Mouse (Mus musculus) limb, embryonic 12.5 days (tissue): ENCODE results near the gene Zfp618. TPM values are rescaled to one million over a fixed set of nuclear protein-coding genes. Genes with fewer than 3 reads are reported as not detected.

Experiments
- ATAC-seq: fragments of 200-750 bp; cut with Nextera tagmentation; 2 replicates; pipeline ENCODE4 v1.8.0; 2017; ENCODE audit warnings: low read depth, moderate TSS enrichment; ENCODE audit not compliant: insufficient number of reproducible peaks, insufficient read depth, low FRiP score, low TSS enrichment
- H3K27ac ChIP-seq: fragments of 300-500 bp; sonication (generic); 2 replicates; pipeline ENCODE4 v1.5.1; 2016; ENCODE audit warnings: mild to moderate bottlenecking, moderate library complexity
- H3K27me3 ChIP-seq: fragments of 300-500 bp; sonication (generic); 2 replicates; pipeline ENCODE4 v1.6.1; 2016; ENCODE audit warnings: mild to moderate bottlenecking, moderate library complexity
- H3K36me3 ChIP-seq: fragments of 300-500 bp; sonication (generic); 2 replicates; pipeline ENCODE4 v1.6.1; 2016; ENCODE audit warnings: mild to moderate bottlenecking, moderate library complexity
- H3K4me1 ChIP-seq: fragments of 300-500 bp; sonication (generic); replicated peaks from 2 replicates; pipeline ENCODE4 v1.6.1; 2016
- H3K4me2 ChIP-seq: fragments of 300-500 bp; sonication (generic); 2 replicates; pipeline ENCODE4 v1.6.1; 2016; ENCODE audit warnings: mild to moderate bottlenecking, moderate library complexity
- H3K4me3 ChIP-seq: fragments of 300-500 bp; sonication (generic); replicated peaks from 2 replicates; pipeline ENCODE4 v1.5.1; 2016; ENCODE audit warnings: mild to moderate bottlenecking
- H3K9ac ChIP-seq: fragments of 300-500 bp; sonication (generic); replicated peaks from 2 replicates; pipeline ENCODE4 v1.6.1; 2016; ENCODE audit warnings: mild to moderate bottlenecking, moderate library complexity
- H3K9me3 ChIP-seq: fragments of 300-500 bp; sonication (generic); 2 replicates; pipeline ENCODE4 v1.6.1; 2016; ENCODE audit warnings: mild to moderate bottlenecking, moderate library complexity
- WGBS: fragments of 180-500 bp; shearing (Covaris S2); methylation state at CpG from one replicate; pipeline ENCODE4 v1.1.7; 2016; 5-methylcytosine and 5-hydroxymethylcytosine counted together
- polyA plus RNA-seq: library from polyadenylated mRNA; unstranded; fragments of >200 nt; fragmentation: Nextera tagmentation; extraction: Ambion mirVana; gene quantifications from 2 replicates; pipeline ENCODE4 v1.2.1, GENCODE M21; 2016

Gene Zfp618
- polyA plus RNA-seq, 1 experiment from 2014 or later = 46.1 TPM

DNA sequence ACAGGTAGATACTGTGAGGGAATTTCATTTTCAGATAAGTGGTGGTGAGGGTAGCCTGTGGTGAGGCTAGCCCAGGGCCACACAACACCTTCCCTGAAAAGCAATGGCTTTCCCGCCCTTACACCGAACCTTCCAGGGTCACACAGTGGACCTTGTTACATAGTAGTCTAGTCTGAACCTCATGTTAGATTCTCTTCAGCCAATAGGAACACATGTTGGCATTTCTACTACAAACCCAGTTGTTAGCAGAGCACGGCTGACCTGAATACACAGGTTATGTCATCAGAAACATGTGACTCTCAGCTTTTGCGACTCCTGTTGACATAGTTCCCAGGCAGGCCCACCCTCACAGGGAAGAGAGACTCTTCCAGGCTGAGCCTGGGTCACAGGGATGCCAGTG lies 33.9 kb downstream of the Zfp618 start:
- 79% methylated on average over 4 of the region's 4 CpGs for WGBS
- 0 out of 2 replicates have a peak overlapping the region, but pooled peaks have one; percentile 12 for H3K9ac ChIP-seq
- H3K4me3 ChIP-seq = no peak overlapping the region
- ATAC-seq = no peak
- H3K4me2 ChIP-seq = no peak overlapping the region
- H3K4me1 ChIP-seq = peaks cover 51% of the 10 kb centered on the region
- 0 out of 2 replicates have a peak, but pooled peaks cover 6% of the 10 kb centered on the region for H3K9me3 ChIP-seq
- no peaks in the 10 kb centered on the region for H3K27me3 ChIP-seq
- H3K27ac ChIP-seq = peak overlapping the region; percentile 84
- H3K36me3 ChIP-seq = peaks cover 23% of the 10 kb centered on the region

GRCm38 (mm10) chr4:62999916-63000315 lies 34.5 kb downstream of the Zfp618 start:
- H3K9me3 ChIP-seq = 0 out of 2 replicates have a peak, but pooled peaks cover 4% of the 10 kb centered on the region
- no peak overlapping the region for H3K4me3 ChIP-seq
- 74% methylated on average over 7 of the region's 7 CpGs for WGBS
- no peaks in the 10 kb centered on the region for H3K27me3 ChIP-seq
- no peak overlapping the region for H3K4me2 ChIP-seq
- no peak overlapping the region for H3K27ac ChIP-seq
- no peak for ATAC-seq
- peaks cover 24% of the 10 kb centered on the region for H3K36me3 ChIP-seq
- no peak overlapping the region for H3K9ac ChIP-seq
- peaks cover 54% of the 10 kb centered on the region for H3K4me1 ChIP-seq

DNA sequence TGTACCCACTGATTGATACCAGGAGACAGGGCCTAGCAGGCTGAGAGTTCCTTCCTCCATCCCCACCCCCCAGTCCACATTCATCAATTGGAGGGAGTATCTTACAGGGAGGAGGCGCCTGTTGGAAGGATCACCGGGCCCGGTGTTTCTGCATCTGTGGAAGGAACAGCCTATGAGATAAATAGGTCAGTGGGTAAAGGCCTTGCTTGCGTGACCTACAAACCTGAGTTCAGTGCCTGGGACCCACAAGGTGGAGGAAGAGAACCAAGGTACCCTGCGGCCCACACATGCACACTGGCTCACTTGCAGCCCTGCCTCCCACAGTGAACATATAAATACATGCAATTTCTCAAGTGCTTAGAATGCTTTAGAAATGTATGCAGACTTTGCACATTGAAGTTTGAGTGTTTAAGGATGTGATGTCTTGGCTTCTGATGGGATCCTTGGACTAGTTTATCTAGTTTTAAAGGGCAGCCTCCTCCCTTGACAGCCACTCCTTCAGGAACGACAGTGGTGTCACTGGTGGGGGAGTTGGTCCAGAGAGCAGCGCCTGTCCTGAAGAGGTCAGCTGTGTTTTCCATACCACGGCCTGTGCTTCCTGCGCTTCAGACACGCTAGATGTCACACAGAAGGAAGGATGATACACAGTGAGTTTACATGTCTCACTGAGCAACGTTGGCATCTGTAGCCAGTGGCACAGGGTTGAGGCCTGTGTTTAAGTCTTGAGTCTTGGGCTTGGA lies 35.1 kb downstream of the Zfp618 start:
- H3K27ac ChIP-seq = no peak overlapping the region
- H3K4me3 ChIP-seq = no peak overlapping the region
- WGBS = 82% methylated on average over 11 of the region's 11 CpGs
- H3K36me3 ChIP-seq = peaks cover 22% of the 10 kb centered on the region
- peaks cover 56% of the 10 kb centered on the region for H3K4me1 ChIP-seq
- no peak for ATAC-seq
- H3K4me2 ChIP-seq = no peak overlapping the region
- no peaks in the 10 kb centered on the region for H3K27me3 ChIP-seq
- no peak overlapping the region for H3K9ac ChIP-seq
- no peaks in the 10 kb centered on the region for H3K9me3 ChIP-seq

DNA sequence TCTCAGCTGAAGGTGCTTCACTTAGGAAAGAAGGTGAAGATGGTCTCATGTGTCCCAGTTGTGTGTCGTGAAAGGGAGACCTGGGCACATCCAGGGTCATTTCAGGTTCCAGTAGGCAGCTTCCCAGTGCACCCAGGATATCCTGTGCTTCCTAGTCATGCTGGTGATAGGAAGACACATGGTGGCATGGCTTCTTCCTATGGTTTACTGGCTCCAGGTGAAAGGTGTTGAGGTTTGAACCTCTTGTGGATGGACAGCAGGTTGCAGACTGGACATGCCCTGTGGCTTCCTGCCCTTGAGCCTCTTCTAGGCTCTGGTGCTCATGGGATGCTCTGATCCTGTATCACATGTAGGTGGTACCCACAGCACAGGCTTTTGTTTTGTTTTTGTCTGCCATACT lies 37.0 kb downstream of the Zfp618 start:
- Histone ChIP-seq H3K27me3 (no peaks in the 10 kb centered on the region), H3K4me2 (no peak overlapping the region), H3K9ac (no peak overlapping the region), H3K4me3 (no peak overlapping the region), H3K36me3 (peaks cover 15% of the 10 kb centered on the region), H3K27ac (no peak overlapping the region), H3K9me3 (no peaks in the 10 kb centered on the region), H3K4me1 (peaks cover 61% of the 10 kb centered on the region)
- WGBS = 100% methylated on average over 1 of the region's 1 CpGs
- ATAC-seq = no peak

DNA sequence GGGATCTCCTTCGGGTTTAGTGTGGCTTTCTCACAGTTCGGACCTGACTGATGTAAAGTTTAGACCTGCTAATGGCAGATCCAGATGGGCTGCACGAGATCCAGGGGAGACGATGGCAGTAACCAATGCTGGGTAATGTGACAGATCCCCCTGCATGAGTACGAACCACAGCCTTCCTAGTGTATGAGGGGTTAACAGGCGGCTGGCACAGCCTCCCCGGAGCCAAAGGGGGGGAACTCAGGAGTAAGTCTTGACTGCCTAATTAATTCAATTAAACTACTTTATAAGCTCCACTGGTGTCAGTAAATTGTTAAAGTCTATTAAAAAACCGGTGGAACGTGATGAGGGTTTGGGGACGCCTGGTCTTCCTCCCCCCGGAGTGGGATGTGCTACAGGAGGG lies 39.1 kb downstream of the Zfp618 start:
- peaks cover 10% of the 10 kb centered on the region; the same call in 1 of the 2 replicates for H3K36me3 ChIP-seq
- H3K9ac ChIP-seq = no peak overlapping the region
- no peak for ATAC-seq
- H3K27me3 ChIP-seq = no peaks in the 10 kb centered on the region
- H3K4me2 ChIP-seq = no peak overlapping the region
- no peak overlapping the region for H3K4me3 ChIP-seq
- peaks cover 39% of the 10 kb centered on the region for H3K4me1 ChIP-seq
- H3K9me3 ChIP-seq = no peaks in the 10 kb centered on the region
- no peak overlapping the region for H3K27ac ChIP-seq
- 61% methylated on average over 11 of the region's 11 CpGs for WGBS

GRCm38 (mm10) chr4:63005446-63006185 lies 40.2 kb downstream of the Zfp618 start:
- no peak overlapping the region for H3K4me2 ChIP-seq

GRCm38 (mm10) chr4:63006198-63007155 lies 41.1 kb downstream of the Zfp618 start:
- no peak for ATAC-seq
- WGBS = 79% methylated on average over 7 of the region's 7 CpGs

More at GRCm38 (mm10) chr4:63005446-63006185, 40.2 kb downstream of the Zfp618 start:
- ATAC-seq = no peak
- 87% methylated on average over 10 of the region's 10 CpGs for WGBS
- Histone ChIP-seq H3K4me3 (no peak overlapping the region), H3K27me3 (no peaks in the 10 kb centered on the region), H3K4me1 (peaks cover 38% of the 10 kb centered on the region), H3K9ac (no peak overlapping the region), H3K27ac (no peak overlapping the region), H3K36me3 (peaks cover 8% of the 10 kb centered on the region; the same call in 1 of the 2 replicates), H3K9me3 (no peaks in the 10 kb centered on the region)

DNA sequence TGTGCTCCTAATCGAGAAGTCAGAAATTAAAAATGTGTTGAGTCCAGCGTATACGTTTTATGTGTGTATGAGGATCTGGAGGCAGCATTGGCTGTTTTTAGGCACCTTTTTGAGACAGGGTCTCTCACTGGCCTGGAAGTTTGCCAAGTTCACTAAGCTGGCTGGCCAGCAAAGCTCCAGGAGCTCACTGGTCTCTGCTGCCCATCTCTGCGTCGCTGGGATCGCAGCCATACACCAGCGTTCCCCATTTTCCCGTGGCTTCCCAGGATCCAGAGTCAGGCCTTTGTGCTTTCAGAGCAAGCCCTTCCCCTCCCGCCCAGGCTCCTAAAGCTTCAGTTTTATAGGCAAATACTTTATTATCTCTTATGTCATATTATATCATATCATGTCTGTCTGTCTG lies 42.8 kb downstream of the Zfp618 start:
- H3K27ac ChIP-seq = no peak overlapping the region
- no peaks in the 10 kb centered on the region for H3K27me3 ChIP-seq
- 91% methylated on average over 9 of the region's 9 CpGs for WGBS
- ATAC-seq = no peak
- no peak overlapping the region for H3K4me3 ChIP-seq
- no peak overlapping the region for H3K9ac ChIP-seq
- no peaks in the 10 kb centered on the region for H3K9me3 ChIP-seq
- peaks cover 8% of the 10 kb centered on the region; the same call in 1 of the 2 replicates for H3K36me3 ChIP-seq
- peaks cover 35% of the 10 kb centered on the region for H3K4me1 ChIP-seq
- no peak overlapping the region for H3K4me2 ChIP-seq

More at GRCm38 (mm10) chr4:63006198-63007155, 41.1 kb downstream of the Zfp618 start:
- Histone ChIP-seq H3K4me2 (no peak overlapping the region), H3K9me3 (no peaks in the 10 kb centered on the region), H3K9ac (no peak overlapping the region), H3K27me3 (no peaks in the 10 kb centered on the region), H3K4me1 (peaks cover 35% of the 10 kb centered on the region), H3K36me3 (peaks cover 5% of the 10 kb centered on the region; the same call in 1 of the 2 replicates), H3K4me3 (no peak overlapping the region), H3K27ac (no peak overlapping the region)

DNA sequence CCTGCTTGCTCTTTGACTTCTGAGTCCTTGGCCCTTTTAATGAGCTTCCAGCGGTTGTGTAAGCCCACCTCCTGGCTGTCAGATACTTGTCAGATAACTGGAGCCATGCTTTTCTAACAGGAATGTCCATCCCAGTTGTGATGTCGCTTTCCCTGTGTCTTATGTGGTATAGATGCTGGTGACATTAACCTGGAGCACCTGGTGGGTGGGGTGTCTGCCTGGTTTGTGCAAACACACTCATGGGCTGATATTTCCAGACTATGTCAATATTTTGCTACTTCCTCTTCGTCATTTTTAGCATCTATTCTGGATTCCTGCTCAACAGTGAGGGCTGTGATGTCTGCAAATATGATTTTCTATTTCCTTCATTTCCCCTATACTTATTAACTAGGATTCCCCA lies 43.4 kb downstream of the Zfp618 start:
- H3K4me3 ChIP-seq = no peak overlapping the region
- H3K9me3 ChIP-seq = no peaks in the 10 kb centered on the region
- WGBS = 90% methylated on average over 3 of the region's 3 CpGs
- no peaks in the 10 kb centered on the region for H3K27me3 ChIP-seq
- peaks cover 30% of the 10 kb centered on the region for H3K4me1 ChIP-seq
- no peak overlapping the region for H3K4me2 ChIP-seq
- H3K9ac ChIP-seq = no peak overlapping the region
- peaks cover 8% of the 10 kb centered on the region; the same call in 1 of the 2 replicates for H3K36me3 ChIP-seq
- H3K27ac ChIP-seq = no peak overlapping the region
- no peak for ATAC-seq

- Histone ChIP-seq H3K27ac (no peak overlapping the region), H3K27me3 (no peaks in the 10 kb centered on the region), H3K9ac (no peak overlapping the region), H3K4me2 (no peak overlapping the region), H3K4me1 (peaks cover 23% of the 10 kb centered on the region), H3K4me3 (no peak overlapping the region), H3K9me3 (no peaks in the 10 kb centered on the region), H3K36me3 (0 out of 2 replicates have a peak, but pooled peaks cover 4% of the 10 kb centered on the region)
- whole genome bisulfite sequencing = 69% methylated on average over 1 of the region's 1 CpGs
- ATAC-seq = no peak
Observed at GRCm38 (mm10) chr4:63009821-63010220, 44.4 kb downstream of the Zfp618 start.
